Mouse (Mus musculus) urinary bladder, adult 18-20 months (tissue): ENCODE measurements at regions not wholly inside any gene's neighbourhood (a gene's known extent, or its start where the extent isn't known, plus 50 kb on each side); places are given as distances from the start of the nearest gene placed in this dataset.

Experiments used
- DNase-seq, 2 experiments: peaks; one replicate each; pipeline ENCODE4 v3.0.0; 2022; ENCODE audit warnings: low spot score in 2 of 2, mixed read lengths in 2 of 2

DNA sequence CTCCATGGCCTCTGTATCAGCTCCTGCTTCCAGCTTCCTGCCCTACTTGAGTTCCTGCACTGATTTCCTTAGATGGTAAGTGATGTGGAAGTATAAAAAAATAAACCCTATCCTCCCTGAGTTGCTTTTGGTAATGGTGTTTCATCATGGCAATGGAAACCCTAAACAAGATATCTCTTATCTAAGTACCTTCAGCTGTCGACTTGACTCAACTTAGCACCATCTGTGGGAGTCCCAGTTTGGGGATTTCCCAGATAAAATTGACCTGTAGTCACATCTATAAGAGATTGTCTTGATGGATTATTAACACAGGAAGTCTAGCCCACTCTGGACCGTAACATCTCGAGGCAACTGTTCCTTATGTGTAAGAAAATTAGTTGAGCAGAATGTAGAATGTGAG, 570.2 kb upstream of the Gm10306 start:
- no peak for DNase-seq

DNA sequence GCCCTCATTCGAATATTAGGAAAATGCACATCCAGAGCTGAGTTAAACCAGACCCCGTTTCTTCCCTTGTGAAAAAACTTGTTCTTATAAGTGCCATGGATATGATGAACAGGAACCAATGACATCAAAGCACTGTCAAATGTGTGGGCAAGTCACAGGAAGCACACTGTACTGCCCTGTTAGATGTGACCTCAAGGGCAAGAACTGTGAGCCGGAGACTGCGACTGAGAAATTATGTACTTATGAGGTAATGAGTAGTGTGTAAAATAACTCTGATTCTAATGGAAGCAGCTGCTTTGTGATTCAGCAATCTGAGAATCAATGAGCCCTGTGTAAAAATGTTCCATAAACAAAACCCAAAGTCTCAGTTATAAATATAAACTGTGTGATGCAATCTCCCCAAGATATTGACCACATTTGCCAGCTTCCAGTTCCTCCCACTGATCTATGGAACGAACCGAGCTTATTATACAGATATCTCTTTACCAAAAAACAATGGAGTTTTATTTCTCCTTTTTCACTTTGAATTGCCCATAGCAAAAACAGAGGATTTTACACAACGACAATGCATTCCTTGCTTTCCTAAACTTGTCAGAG, 566.0 kb upstream of the Gm10306 start:
- no peak for DNase-seq

DNA sequence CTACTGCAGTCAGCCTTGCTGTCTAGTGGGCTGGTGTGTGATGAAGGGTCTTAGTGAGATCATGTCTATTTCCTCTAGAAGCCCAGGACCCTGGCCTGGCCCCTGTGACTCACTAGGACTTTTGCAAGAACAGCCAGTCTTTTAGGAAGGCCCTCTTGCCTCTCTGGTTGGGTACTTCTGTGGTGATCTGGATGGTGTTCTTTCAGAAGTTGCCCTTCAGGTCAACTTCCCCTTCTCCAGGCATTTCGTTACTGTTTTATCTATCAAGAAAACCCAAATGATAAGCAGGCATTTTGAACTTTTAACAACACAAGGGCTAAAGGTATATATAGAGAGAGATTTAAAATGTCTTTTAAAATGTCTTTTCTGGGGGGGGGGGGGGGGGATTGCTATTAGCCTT, 550.5 kb upstream of the Gm10306 start:
- DNase-seq: no peak

DNA sequence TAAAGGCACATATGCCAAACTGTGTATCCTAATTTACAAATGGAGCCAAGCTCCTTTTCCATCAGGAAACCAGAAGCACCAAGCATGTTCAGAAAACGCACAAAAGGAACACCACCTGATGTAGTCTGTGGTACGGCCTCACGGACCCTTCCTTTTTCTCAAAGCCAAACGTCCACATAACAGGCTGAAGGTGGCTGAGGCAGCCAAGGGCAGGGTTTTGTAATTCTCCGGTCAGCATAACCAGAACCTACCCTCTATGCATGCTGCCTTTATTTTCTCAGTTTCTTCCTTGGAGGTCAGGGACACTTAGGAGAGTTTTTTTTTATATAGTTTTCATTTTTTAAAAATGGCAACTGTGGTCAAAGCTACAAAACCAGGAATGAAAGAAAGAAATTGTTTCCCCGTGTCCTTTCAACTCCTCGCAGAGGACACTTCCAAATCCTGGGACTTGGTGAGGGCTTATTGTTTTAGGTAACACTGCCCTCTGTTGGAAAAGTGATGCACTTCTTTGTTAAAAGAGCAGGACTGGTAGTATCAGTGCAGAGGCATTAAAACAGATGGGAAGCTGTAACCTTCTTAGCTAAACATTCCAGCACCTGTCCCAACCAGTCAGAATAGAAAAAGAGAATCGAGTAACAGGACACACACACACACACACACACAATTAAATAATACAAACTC, 549.1 kb upstream of the Gm10306 start:
- DNase-seq: no peak

DNA sequence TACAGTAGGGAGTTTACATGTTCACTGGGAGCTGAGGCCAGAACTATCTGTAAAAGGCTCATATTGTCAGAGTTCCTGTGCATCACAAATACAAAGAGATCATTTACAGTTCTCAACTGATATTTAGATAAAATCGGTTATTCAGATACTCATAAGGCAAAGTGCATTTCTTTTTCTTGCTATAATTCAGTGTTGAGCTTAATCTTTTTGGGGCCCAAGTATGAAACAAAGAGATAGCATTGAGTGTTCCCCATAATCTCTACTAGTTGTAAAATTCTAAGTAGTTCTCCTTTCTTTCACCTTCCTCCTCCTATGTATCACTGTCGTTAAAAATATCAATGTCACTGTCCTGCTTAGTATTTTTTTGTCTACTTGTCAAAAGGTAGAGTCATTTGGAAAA, 540.6 kb upstream of the Gm10306 start:
- DNase-seq: no peak

DNA sequence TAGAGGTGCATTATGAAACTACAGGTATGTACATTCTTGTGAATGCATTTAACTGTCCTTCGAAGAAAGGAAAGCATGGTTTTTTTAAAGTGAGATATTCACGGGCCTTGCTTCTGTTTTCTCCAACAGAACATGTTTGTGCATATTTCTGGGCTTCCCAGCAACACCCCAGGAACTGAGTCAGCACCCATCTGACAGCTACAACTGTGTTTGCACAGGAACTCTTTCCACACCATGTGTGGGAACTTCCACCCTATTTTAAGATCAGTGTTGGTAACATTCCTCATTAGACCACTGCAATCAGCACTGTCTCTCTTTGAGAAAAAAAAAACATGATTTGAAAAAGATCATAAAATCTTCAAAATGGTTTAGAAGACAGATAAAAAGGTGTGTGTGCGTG, 538.6 kb upstream of the Gm10306 start:
- DNase-seq: no peak

DNA sequence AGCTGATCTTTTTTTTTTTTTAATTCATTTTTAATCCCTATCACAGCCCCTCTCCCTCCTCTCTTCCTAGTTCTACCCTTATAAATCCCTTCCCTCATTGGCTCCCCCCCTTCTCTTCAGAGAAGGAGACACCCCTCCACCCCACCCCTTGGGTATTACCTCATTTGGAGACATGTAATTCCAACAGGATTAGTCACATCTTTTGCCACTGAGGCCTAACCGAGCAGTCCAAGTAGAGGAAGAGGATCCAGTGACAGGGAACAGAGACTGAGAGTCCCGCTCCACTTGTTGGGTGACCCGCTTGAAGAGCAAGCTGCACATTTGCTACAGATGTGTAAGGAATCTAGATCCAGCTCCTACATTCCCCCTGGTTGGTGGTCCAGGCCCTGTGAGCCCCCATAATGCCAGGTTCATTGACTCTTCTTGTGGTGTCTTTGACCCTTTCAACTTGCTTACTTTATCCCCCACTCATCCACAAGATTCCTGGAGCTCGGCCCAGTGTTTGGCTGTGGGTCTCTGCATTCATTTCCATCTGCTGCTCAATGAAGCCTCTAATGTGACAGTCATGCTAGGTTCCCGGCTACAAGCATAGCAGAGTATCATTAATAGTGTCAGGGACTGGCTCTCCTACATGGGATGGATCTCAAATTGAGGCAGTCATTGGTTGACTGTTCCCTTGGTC, 506.6 kb upstream of the Gm10306 start:
- DNase-seq: no peak

DNA sequence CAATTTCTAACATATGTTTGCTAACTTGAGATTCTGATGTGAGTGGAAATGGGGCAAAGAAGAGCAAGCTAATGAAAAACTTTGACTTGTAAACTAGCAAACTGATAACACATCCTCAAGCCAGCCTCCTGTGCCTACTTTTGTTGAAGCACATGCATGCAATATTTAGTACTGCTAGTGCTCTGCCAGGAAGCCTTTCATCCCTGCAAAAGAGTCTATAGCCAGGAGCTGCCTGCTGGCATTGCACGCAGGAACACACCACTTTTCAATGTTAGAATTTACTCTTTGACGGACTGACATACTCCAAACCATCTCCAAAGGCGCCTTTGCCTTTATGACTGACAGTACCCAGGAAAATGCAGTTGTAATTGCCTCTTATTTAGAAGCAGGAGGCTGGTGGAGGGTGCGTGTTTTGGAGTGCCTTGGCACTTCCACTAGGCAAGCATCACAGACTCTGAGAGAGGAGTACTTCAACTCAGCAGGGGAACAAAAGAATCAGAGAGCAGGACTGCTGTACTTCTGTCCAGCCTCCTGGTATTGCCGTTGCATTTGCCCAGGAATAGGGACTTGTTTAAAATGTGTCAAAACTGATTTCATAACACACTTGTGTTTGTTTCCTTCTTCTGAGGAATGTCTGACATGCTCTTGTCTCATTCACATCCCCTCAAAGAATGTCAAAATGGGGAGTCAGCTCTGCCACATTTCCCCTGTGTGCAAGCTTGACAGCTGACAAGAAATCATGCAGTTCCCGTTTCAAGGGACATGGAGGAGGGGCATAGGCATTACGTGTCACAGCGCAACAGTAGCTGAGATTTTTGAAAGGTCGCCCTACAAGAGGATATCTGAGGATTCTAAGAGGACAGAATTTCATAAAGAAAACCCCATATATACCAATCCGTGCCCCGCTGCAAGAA, 503.8 kb upstream of the Gm10306 start:
- DNase-seq: no peak

DNA sequence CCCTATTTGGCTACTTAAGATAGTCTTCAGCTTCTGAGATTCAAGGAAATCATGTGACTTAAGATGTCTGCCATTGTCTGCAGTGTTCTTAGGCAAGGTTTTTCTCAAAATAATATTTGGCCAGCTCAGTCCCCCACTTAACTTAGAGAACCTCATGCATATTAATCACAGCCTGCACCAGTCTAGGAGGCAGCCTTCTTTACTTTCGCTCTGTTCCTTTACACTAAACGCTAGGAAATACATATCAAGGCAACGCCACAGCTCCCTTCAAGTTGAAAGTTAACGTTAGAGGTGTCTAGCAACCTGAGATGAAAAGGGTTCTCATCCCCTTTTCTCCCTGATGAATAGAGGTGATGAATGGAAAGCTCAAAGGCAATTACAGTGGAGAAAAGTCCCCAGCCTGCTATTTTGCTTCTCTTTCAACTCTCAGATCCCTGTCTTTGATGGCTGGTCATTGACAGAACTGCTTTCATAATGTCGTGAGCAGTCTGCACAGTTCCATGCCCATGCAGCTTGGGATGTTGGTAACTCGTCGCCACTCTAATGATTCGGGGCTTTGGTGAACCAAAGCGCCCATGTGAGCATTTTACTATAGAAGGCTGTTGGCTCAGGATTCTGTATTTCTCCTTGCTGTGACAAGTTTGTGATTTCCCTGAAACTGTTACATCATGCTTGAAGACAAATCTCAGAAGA, 483.0 kb upstream of the Gm10306 start:
- DNase-seq: no peak

DNA sequence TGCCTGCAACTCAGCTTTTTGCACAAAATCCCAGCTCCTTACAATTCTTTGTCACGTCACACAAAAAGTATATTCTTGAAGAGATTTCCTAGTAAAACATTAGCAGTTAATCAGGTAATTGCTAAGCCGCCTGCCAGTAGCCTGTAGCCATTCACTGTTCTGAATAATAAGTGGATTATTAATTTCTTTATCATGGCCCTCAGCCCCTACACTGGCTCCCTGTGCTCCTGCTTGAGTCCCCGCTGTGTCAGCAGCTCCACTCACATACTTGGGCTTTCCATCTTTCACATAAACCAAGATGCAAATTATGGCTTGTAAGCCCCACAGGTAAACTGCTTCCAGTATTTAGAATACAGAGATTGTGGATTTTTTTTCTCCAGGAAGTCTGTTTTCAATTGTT, 473.5 kb upstream of the Gm10306 start:
- no peak for DNase-seq

DNA sequence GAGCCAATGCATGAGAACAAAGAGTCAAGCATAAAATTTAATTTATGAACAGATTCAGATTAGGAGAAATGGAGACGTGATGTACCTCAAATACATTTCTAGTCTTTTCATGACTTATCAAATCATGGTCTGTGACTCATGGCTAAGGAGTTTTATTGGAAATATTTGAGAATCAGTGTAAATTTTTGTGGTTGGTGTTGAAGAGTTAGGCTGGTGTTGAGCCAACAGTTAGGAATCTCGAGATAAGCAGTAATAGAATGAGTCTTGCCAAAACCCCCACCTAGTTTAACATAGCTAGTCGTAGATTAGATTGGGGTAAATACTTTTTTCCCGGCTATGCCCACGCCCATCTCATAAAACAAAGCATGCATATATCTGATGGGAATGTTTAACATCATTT, 462.0 kb upstream of the Gm10306 start:
- peak; percentile 1 to 2 for DNase-seq

DNA sequence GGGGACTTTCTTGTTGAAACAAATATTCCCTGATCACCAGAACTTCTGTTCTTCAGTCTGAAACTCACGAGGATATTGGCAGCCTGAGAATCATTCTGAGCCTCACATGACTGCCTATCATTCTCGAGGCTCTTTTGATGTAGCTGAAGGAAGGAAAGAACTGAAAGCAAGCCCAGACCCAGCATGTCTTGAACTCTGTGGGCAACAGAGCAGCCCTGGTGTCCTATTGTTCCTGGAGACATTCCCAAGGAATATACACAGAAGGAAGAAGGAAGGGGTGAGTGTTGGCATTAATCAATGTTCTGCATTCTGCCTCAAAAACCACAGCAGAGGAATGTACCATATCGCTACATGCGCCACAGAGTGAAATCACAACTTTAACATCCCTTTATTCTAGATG, 449.4 kb upstream of the Gm10306 start:
- DNase-seq: no peak

DNA sequence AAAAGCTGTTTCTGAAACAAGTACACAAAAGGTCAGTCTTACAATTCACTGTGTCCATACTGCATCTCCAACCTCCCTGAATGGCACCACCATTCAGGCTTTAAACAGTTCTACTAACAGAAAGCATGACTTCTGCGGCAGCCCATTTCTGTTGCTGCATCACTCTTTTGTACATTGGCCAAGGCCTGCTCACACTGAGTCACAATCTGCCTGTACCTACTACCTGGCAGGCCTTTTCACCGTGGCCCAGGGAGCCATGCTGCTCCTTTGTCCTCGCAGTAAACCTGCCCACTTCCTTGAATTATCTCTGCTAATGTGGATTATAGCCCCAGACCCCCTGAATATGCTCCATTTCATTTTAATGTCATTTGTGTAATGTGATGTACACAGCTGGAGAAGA, 439.5 kb upstream of the Gm10306 start:
- no peak for DNase-seq

DNA sequence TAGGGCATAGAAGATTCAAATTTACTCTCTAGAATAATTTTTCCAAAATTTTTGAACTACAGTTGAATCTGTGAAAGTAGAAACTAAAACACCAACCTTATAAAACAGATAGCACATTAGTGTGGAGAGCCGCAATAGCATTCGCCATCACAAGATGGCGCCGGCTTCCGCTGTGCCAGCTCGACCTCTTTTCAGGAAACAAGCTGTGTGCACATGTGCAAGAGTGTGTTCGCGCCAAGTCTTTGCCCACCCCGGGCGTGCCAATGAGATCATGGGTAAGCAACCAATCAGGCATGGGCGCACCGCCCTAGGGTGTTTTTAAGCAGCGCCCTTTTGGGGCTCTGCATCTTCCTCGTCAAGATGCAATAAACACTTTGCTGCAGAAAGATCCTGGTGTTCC, 432.2 kb upstream of the Gm10306 start:
- no peak for DNase-seq

DNA sequence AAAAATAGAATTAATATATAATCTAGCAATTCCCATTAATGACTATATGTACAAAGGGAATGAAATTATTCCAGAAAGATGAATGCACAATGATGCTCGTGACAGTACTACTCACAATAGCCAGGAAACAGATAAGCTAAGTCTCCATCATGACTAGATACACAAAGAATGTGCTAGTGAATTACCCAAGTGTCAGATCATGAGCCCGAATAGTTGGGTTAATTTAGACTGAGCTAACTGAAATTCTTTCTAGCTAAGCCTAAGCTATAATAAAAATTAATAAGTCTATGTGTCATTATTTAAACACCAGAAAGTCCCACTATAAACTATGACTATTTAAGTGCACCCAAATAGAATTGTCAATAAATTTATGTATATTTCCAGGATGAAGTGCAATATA, 418.4 kb upstream of the Gm10306 start:
- DNase-seq: no peak

DNA sequence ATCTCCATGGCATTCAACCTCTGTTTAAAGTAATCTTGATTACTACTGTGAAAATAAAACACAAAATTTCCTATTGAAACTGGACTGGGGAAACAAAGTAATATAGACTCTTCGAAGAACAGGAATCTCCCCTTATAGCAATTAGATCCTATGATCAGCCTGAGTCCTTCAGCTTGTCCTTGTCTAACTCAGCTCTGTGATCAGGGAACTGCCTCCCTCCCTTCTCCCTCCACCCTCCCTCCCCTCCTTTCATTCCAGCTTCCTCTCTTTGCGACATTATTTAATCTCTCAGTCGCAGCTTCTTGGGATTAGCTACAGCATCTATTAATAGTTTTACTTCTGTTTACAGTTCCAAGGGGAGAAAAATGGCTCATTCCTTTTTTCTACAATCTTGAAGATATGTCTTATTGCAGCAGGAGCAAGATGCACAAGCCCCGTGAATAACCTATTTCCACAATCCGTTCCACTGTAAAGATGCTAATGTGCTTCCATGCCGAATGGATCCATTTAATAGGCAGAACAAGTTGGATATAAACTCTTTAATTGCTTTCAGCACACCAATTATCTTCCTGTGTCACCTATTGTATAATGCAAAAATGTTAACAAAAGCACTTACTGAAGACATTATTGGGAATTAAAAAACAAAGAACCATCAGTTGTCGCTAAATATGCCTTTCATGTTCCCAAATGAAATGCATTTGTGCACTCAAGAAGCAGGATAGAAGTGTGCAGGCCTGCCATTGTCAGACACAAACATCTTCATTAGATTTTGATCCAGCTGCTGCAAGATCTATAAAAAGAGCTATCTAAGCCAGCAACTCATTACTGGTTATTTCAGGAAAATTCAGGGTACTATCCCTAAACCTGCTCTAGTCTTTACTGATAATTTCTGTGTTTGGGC, 411.2 kb upstream of the Gm10306 start:
- DNase-seq: no peak

DNA sequence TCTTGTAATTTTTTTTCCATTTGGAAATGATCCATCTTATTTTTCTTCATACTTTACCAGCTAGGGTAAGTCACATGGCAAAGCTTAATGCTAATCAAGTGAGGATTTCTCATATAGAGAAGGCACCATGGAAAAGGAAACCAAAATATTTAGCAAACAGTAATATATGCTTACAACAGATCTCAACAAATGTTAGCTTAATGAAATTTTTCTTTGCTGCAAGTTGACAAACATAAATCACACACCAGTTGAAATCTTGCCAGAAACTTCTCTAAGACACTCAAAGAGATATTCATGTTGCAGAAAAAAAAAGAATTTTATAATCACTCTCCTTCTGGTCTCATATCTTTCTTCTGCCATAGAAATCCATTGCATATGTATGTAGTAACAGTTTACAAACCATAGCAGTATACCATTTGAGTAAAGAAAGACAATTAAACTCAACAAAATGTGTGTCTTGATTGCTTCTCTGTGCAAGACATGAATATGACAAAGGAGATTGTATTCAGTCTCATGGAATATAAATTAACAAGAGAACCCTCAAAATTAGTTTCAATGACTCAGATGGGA, 408.3 kb upstream of the Gm10306 start:
- no peak for DNase-seq

DNA sequence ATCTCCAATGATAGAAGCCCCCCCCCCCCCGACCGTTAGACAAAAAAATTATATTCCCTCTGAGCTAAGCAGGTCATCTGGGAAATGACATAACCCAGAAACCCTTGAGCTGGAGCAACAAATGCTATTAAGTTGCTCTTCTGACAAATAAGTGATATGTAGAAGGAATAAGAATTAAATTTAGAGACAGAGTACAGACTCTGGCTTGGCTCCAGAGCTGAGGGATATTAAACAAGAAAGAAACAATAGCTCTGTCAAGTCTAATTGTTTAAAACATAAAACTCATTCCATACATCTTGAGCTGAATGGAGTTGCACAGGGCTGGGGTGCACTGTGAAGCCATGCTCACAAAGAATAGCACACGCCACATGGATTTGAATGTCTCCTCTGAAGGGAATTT, 407.3 kb upstream of the Gm10306 start:
- DNase-seq: no peak

DNA sequence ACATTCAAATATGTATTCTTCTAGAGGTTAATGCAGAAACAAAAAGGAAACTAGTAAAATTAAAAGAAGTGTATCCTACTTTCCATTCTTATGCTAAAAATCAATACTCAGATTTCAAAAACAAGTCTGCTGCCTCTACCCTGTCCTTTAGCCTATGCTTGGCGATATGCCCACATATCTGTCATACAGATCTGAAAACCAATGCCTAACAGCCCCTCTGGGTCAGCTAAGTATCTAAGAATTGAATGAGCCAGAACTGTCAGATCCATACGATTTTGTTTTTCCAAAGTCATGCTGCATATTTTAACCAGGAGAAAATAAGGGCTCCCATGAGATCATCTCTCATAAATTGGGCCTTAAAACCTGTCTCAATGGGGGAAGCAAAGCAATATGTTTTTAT, 395.7 kb upstream of the Gm10306 start:
- DNase-seq: no peak

DNA sequence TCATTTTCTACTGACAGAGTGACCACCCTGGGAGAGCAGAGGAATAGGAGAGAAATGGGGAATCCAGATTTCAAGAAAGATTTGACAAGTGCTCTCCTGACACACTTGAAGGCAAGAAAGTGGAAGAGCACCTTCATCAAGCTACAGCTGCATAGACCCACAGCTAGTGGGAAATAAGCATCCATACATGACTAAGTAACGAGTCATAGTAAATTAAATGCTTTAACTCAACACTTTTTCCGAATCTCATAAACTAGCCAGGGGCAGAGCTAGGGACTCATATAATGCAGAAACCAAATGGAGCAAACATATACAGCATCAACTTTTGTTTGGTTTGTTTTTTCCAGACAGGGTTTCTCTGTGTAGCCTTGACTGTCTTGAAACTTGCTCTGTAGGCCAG, 383.2 kb upstream of the Gm10306 start:
- no peak for DNase-seq
